Mouse (Mus musculus) colon, adult 2 months (tissue): ENCODE results near the gene Aoc1. TPM values are rescaled to one million over a fixed set of nuclear protein-coding genes. Genes with fewer than 3 reads are reported as not detected.

Source experiments
- polyA plus RNA-seq: library from polyadenylated mRNA; depleted of rRNA; stranded (reverse); fragments of >200 nt; gene quantifications from 2 replicates; pipeline ENCODE4 v1.2.3, GENCODE M21; 2012; rRNA removed

Aoc1 gene
- polyA plus RNA-seq, result 198 and 228 TPM in 2 replicates

DNA sequence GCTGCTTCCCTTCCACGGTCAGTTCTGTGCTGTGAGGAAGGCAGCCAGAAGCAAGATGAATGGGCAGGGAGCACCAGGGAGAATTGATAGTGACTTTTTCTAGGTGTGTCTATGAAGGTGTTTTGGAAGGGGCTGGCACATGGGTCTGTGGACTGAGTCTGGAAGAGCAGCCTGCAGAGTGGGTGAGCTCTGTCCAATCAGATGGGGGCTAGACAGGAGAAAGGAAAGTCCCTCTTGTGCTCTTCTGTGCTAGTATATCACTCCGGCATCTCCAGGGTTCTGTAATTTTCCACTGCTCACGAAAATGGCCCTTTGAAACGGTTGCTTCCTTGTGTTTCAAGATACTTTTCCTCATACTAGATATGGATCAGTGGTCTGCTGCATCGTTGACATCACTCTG, at the start of gene Aoc1:
Aoc1 (plus strand) TSS at position 301 of the 400 bp plus-strand sequence.

GRCm38 (mm10) chr6:48840371-48840969, 32.2 kb upstream of the Aoc1 start, which contains the start of gene Tmem176a:
Gene Tmem176a (plus strand): TSS chr6:48840919.

DNA sequence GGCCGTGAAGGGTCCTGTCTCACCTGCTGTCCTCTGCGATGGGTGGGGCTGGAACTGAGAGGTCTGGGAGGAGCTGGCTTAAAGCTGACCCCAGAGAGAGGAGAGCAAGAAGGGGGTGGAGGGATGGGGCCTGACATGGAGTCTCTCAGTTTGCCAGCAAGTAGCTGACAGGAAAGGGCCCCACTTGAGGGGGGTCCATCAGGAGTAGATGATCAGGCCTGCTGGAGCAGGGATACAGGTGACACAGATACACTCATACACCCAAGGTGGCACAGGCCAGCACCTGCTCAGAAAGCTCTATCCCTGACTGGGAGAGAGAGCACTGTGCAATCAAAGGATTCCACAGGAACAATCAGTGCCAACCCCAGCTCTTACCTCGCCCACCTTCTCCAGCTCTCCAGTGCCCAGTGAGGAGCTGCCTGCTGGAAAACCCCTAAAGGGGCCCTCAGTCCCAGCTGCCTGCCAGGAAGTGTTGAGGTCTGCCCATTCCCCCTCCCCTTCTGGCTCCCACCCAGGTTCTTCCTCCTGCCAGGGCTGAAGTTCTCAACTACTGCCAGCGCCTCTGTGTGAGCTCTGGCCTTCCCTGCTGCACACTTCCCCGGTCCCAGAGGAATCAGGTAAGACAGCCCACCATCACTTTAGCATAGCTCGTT, 31.6 kb upstream of the Aoc1 start, which contains the start of gene Tmem176b:
Tmem176b (minus strand) TSS at position 524 of the 653 bp plus-strand sequence.

GRCm38 (mm10) chr6:48929595-48929994, 56.9 kb downstream of the Aoc1 start, which contains the start of gene 1600015I10Rik:
Gene 1600015I10Rik (plus strand): TSS chr6:48929895.

Other genes with a start within 250 kb of the Aoc1 start
- 56.4 and 73.1 TPM in 2 replicates for gene AI854703, start 246.1 kb upstream of the Aoc1 start, polyA plus RNA-seq
- 1.1 and 1.5 TPM in 2 replicates for gene Gimap8, start 225.7 kb upstream of the Aoc1 start, polyA plus RNA-seq
- gene Gimap9, start 196.8 kb upstream of the Aoc1 start, polyA plus RNA-seq, result 1.5 and 1.9 TPM in 2 replicates
- gene Gimap4, start 188.3 kb upstream of the Aoc1 start, polyA plus RNA-seq, result 2.8 and 3.0 TPM in 2 replicates
- gene Gimap6, start 164.7 kb upstream of the Aoc1 start, polyA plus RNA-seq, result 2.7 and 2.9 TPM in 2 replicates
- not detected in 2 replicates for gene Gm28053, start 154.3 kb upstream of the Aoc1 start, polyA plus RNA-seq
- 0.36 and 0.84 TPM in 2 replicates for gene Gimap7, start 154.3 kb upstream of the Aoc1 start, polyA plus RNA-seq
- gene Gimap1, start 133.8 kb upstream of the Aoc1 start, polyA plus RNA-seq, result 8.0 and 8.9 TPM in 2 replicates
- 4.9 and 5.8 TPM in 2 replicates for gene Gimap5, start 126.7 kb upstream of the Aoc1 start, polyA plus RNA-seq
- gene Gimap3, start 102.0 kb upstream of the Aoc1 start, polyA plus RNA-seq, result 4.9 and 5.6 TPM in 2 replicates
- 141 and 142 TPM in 2 replicates for gene Tmem176a, start 32.0 kb upstream of the Aoc1 start, polyA plus RNA-seq
- 260 and 275 TPM in 2 replicates for gene Tmem176b, start 31.4 kb upstream of the Aoc1 start, polyA plus RNA-seq
- not detected in 2 replicates for gene 1600015I10Rik, start 57.0 kb downstream of the Aoc1 start, polyA plus RNA-seq
- gene Doxl2, start 102.1 kb downstream of the Aoc1 start, polyA plus RNA-seq, result not detected in 2 replicates
- not detected in 2 replicates for gene Svs1, start 114.0 kb downstream of the Aoc1 start, polyA plus RNA-seq
- 2.5 and 2.8 TPM in 2 replicates for gene Gpnmb, start 163.7 kb downstream of the Aoc1 start, polyA plus RNA-seq
- gene Malsu1, start 200.9 kb downstream of the Aoc1 start, polyA plus RNA-seq, result 19.6 and 20.6 TPM in 2 replicates